ENCODE assay signal across 22 mouse cellular contexts in the genomic region with DNA sequence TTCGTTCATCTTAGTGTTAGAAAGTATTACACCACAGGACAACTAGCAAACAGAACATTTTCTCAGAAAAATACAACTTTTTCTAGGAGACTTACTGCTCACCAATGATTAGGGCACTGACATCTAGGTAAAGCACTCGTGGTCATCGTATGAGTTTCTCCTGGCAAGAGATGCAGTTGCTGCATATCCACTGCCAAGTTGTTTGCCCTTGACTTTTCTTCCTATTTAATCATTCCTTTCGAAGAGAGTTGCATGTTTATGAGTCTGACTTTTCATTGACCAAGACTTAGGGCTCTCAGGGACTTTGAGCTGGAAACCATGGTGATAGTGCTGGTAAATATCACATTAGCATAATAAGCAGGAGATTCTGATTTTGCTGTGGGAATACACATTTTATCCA.
DNase-seq lines count a peak whose midpoint lies in the region; ATAC-seq and TF ChIP-seq lines count a peak whose summit lies in the region.
"Had no signal": no experiment of that assay in that cellular context is flagged by ENCODE, and none has a peak within 500 bp of the region (broad histone marks: within the 10 kb centered on the region; RNA-seq: fewer than 3 reads in every experiment).

No protein-coding gene starts in this region.

- H3K27ac ChIP-seq in hindbrain, postnatal 0 days = no peak overlapping the region
- H3K27ac ChIP-seq in hindbrain, embryonic 13.5 days = no peak overlapping the region
- no peak overlapping the region for H3K27ac ChIP-seq in liver, adult 2 months (replicated peaks; ENCODE audit: insufficient read depth, low read depth, low read length)
- no peak overlapping the region for H3K27ac ChIP-seq in liver, postnatal 0 days (ENCODE audit: low read depth)
- H3K27ac ChIP-seq: embryonic facial prominence, embryonic 12.5 days; forebrain, embryonic 12.5 days; heart, adult 2 months; hindbrain, embryonic 12.5 days; limb, embryonic 10.5 days; midbrain, embryonic 12.5 days; neural tube, embryonic 12.5 days; stomach, postnatal 0 days had no signal

- no peak overlapping the region for H3K9ac ChIP-seq in hindbrain, postnatal 0 days (replicated peaks; ENCODE audit: low read length)
- H3K9ac ChIP-seq in hindbrain, embryonic 13.5 days = no peak overlapping the region
- H3K9ac ChIP-seq in liver, adult 2 months (ENCODE audit: low read depth, low read length) = no peak overlapping the region
- H3K9ac ChIP-seq in liver, postnatal 0 days (replicated peaks) = no peak overlapping the region
- H3K9ac ChIP-seq: embryonic facial prominence, embryonic 12.5 days; forebrain, embryonic 12.5 days; hindbrain, embryonic 12.5 days; midbrain, embryonic 12.5 days; neural tube, embryonic 12.5 days had no signal

- TF ChIP-seq POLR2A in liver, adult 2 months (IDR thresholded peaks at IDR 0.05; ENCODE audit: extremely low read depth, insufficient read depth, low read length) = no peak

- no peak for ATAC-seq in hindbrain, postnatal 0 days
- no peak for ATAC-seq in hindbrain, embryonic 13.5 days (ENCODE audit: low FRiP score)
- no peak for ATAC-seq in liver, postnatal 0 days
- ATAC-seq: inflammation-experienced regulatory T-cells, adult 6 months; lung, postnatal 0 days had no signal

- H3K9me3 ChIP-seq in hindbrain, postnatal 0 days (ENCODE audit: low read length) = no peaks in the 10 kb centered on the region
- H3K9me3 ChIP-seq in hindbrain, embryonic 13.5 days = no peaks in the 10 kb centered on the region
- H3K9me3 ChIP-seq in liver, postnatal 0 days (ENCODE audit: low read length) = no peaks in the 10 kb centered on the region
- H3K9me3 ChIP-seq: embryonic facial prominence, embryonic 12.5 days; forebrain, embryonic 12.5 days; hindbrain, embryonic 12.5 days; limb, embryonic 10.5 days; midbrain, embryonic 12.5 days; neural tube, embryonic 12.5 days had no signal

- no peak overlapping the region for H3K4me2 ChIP-seq in hindbrain, postnatal 0 days (ENCODE audit: low read depth, low read length)
- H3K4me2 ChIP-seq in hindbrain, embryonic 13.5 days = no peak overlapping the region
- no peak overlapping the region for H3K4me2 ChIP-seq in liver, postnatal 0 days (ENCODE audit: low read depth, low read length)
- H3K4me2 ChIP-seq: embryonic facial prominence, embryonic 12.5 days; forebrain, embryonic 12.5 days; hindbrain, embryonic 12.5 days; midbrain, embryonic 12.5 days; neural tube, embryonic 12.5 days had no signal

- no peaks in the 10 kb centered on the region for H3K4me1 ChIP-seq in hindbrain, postnatal 0 days (ENCODE audit: insufficient read depth, low read length)
- H3K4me1 ChIP-seq in hindbrain, embryonic 13.5 days (replicated peaks) = peaks cover 3% of the 10 kb centered on the region; the same call in 1 of the 2 replicates
- H3K4me1 ChIP-seq in liver, adult 2 months (ENCODE audit: control insufficient read depth, insufficient read depth, low read length) = no peaks in the 10 kb centered on the region
- H3K4me1 ChIP-seq in liver, postnatal 0 days (ENCODE audit: insufficient read depth) = no peaks in the 10 kb centered on the region
- H3K4me1 ChIP-seq: forebrain, embryonic 12.5 days; hindbrain, embryonic 12.5 days; limb, embryonic 10.5 days; midbrain, embryonic 12.5 days; neural tube, embryonic 12.5 days had no signal

- WGBS in hindbrain, postnatal 0 days = 56% methylated on average over 4 of the region's 4 CpGs
- WGBS in hindbrain, embryonic 13.5 days = 78% methylated on average over 4 of the region's 4 CpGs
- WGBS in liver, adult 2 months = 66% methylated on average over 4 of the region's 4 CpGs
- WGBS in liver, postnatal 0 days (ENCODE audit: insufficient replicate concordance) = 64% methylated on average over 4 of the region's 4 CpGs

- no peak for TF ChIP-seq EP300 in liver, postnatal 0 days (IDR thresholded peaks at IDR 0.05; ENCODE audit: low read depth)

- H3K79me2 ChIP-seq in liver, adult 2 months (ENCODE audit: control insufficient read depth, insufficient read depth, low read length) = no peaks in the 10 kb centered on the region

- no peak for TF ChIP-seq CTCF in hindbrain, postnatal 0 days (IDR thresholded peaks at IDR 0.05; ENCODE audit: low read depth)
- TF ChIP-seq CTCF in liver, adult 2 months (IDR thresholded peaks at IDR 0.05; ENCODE audit: low read depth, low read length) = no peak
- TF ChIP-seq CTCF in liver, postnatal 0 days (IDR thresholded peaks at IDR 0.05; ENCODE audit: low read depth) = no peak

- H3K36me3 ChIP-seq in hindbrain, postnatal 0 days (ENCODE audit: insufficient read depth, low read length) = no peaks in the 10 kb centered on the region
- no peaks in the 10 kb centered on the region for H3K36me3 ChIP-seq in hindbrain, embryonic 13.5 days
- no peaks in the 10 kb centered on the region for H3K36me3 ChIP-seq in liver, adult 2 months (ENCODE audit: control insufficient read depth, insufficient read depth, low read length)
- no peaks in the 10 kb centered on the region for H3K36me3 ChIP-seq in liver, postnatal 0 days (replicated peaks; ENCODE audit: insufficient read depth, low read length)
- H3K36me3 ChIP-seq: embryonic facial prominence, embryonic 12.5 days; forebrain, embryonic 12.5 days; hindbrain, embryonic 12.5 days; limb, embryonic 10.5 days; midbrain, embryonic 12.5 days; neural tube, embryonic 12.5 days had no signal

- no peaks in the 10 kb centered on the region for H3K27me3 ChIP-seq in hindbrain, postnatal 0 days (ENCODE audit: insufficient read depth, low read length)
- H3K27me3 ChIP-seq in hindbrain, embryonic 13.5 days = no peaks in the 10 kb centered on the region
- H3K27me3 ChIP-seq in liver, adult 2 months (ENCODE audit: control insufficient read depth, insufficient read depth, low read length) = no peaks in the 10 kb centered on the region
- H3K27me3 ChIP-seq in liver, postnatal 0 days (ENCODE audit: insufficient read depth, low read length) = no peaks in the 10 kb centered on the region
- H3K27me3 ChIP-seq: embryonic facial prominence, embryonic 12.5 days; forebrain, embryonic 12.5 days; hindbrain, embryonic 12.5 days; midbrain, embryonic 12.5 days; neural tube, embryonic 12.5 days had no signal

- no peak overlapping the region for H3K4me3 ChIP-seq in hindbrain, postnatal 0 days (ENCODE audit: low read length)
- H3K4me3 ChIP-seq in hindbrain, embryonic 13.5 days = no peak overlapping the region
- no peak overlapping the region for H3K4me3 ChIP-seq in liver, adult 2 months (ENCODE audit: insufficient read depth, low read depth, low read length)
- H3K4me3 ChIP-seq in liver, postnatal 0 days (ENCODE audit: low read depth, low read length) = no peak overlapping the region
- H3K4me3 ChIP-seq: embryonic facial prominence, embryonic 12.5 days; erythroblast, embryonic 14.5 days; forebrain, embryonic 12.5 days; heart, adult 2 months; hindbrain, embryonic 12.5 days; limb, embryonic 10.5 days; midbrain, embryonic 12.5 days; neural tube, embryonic 12.5 days had no signal

- DNase-seq in hindbrain, postnatal 0 days (ENCODE audit: low spot score) = peak; percentile 14
- DNase-seq in liver, adult 2 months (ENCODE audit: extremely low read depth, low read depth, low spot score) = peak; percentile 14
- DNase-seq in liver, postnatal 0 days = no peak
- DNase-seq in brain, adult 2 months (ENCODE audit: low read depth, low spot score) = peak; percentile 2
- DNase-seq in kidney, postnatal 25 days = peak; percentile 5 to 28
- no peak for DNase-seq in layer of hippocampus, postnatal 10 days (ENCODE audit: low spot score in 2 of 2)
- DNase-seq: cerebellum, postnatal 14 days; gastrocnemius, postnatal 25 days; heart, adult 2 months; liver; right cerebral cortex, postnatal 14 days had no signal

Comparison
In these comparisons a context has a peak if more than half of its experiments do, and no peak if none do; other contexts are left out.
1. DNase-seq: peak in hindbrain, postnatal 0 days (single experiment), liver, adult 2 months (single experiment), brain, adult 2 months (single experiment) and kidney, postnatal 25 days (2 of 2); none in liver, postnatal 0 days (single experiment) and layer of hippocampus, postnatal 10 days (0 of 2).